Mouse (Mus musculus): ENCODE data around the gene Des. TPM values are rescaled to one million over a fixed set of nuclear protein-coding genes. Genes with fewer than 3 reads are reported as not detected.

Des gene
- 1,000 to 10,000 TPM; 2,035 to 2,198 TPM for total RNA-seq (2021)
- long read RNA-seq, experiment 1, transcript Des-201 (9 exons, 3,028 nt) = major isoform, 3,247 of 4,193 reads
- long read RNA-seq, experiment 1, partial matches to known transcripts = 917 of 4,193 reads
- long read RNA-seq, experiment 1, other reads (novel, unspliced or antisense) = 29 of 4,193 reads
- long read RNA-seq, experiment 2, transcript Des-201 (9 exons, 3,028 nt) = major isoform, 4,497 of 5,740 reads
- long read RNA-seq, experiment 2, partial matches to known transcripts = 87 of 5,740 reads
- long read RNA-seq, experiment 2, other reads (novel, unspliced or antisense) = 1,156 of 5,740 reads

DNA sequence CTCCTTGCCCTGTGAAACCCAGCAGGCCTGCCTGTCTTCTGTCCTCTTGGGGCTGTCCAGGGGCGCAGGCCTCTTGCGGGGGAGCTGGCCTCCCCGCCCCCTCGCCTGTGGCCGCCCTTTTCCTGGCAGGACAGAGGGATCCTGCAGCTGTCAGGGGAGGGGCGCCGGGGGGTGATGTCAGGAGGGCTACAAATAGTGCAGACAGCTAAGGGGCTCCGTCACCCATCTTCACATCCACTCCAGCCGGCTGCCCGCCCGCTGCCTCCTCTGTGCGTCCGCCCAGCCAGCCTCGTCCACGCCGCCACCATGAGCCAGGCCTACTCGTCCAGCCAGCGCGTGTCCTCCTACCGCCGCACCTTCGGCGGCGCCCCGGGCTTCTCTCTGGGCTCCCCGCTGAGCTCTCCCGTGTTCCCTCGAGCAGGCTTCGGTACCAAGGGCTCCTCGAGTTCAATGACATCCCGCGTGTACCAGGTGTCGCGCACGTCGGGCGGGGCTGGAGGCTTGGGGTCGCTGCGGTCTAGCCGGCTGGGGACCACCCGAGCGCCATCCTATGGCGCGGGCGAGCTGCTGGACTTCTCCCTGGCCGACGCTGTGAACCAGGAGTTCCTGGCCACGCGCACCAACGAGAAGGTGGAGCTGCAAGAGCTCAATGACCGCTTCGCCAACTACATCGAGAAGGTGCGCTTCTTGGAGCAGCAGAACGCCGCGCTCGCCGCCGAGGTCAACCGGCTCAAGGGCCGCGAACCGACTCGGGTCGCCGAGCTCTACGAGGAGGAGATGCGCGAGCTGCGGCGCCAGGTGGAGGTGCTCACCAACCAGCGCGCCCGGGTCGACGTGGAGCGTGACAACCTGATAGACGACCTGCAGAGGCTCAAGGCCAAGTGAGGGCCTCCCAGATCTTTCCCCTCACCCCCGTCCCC lies at the start of gene Des:
Gene Des, plus strand, starts transcription at position 218 of the 920 bp plus-strand sequence.
- TF ChIP-seq CTCF (IDR thresholded peaks at IDR 0.05) = no peak
- intact Hi-C loops (cut with DNase I) = no loop called here
- Histone ChIP-seq H3K4me3 (peak within 1 kb of the TSS; percentile 89), H3K27ac (peak within 1 kb of the TSS; percentile 99)
- DNase-seq = peak; percentile 97

DNA sequence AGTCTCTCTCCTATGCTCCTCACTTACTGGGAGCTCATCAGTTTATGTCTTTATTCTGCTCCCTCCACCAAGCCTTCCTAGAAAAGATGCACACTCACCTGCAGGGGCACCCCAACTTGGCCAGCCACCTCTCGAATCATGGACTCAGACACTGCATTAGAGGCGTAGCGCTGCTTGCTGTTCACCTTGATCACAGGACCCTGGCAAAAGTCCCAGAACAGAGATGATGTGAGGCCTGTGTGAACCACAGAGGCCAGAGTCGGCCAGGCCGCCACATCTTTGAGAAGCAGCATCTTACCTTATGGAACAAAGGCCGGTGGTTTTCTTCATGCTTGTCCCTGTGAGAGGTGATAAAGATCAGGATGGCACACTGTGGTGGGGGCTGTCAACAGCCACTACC lies 48.4 kb upstream of the Des start:
- no peak for TF ChIP-seq CTCF (IDR thresholded peaks at IDR 0.05)
- Histone ChIP-seq H3K27ac (no peak overlapping the region), H3K4me3 (no peak overlapping the region)
- no peak for DNase-seq
- intact Hi-C loops (cut with DNase I) = loop anchor here (10.0 kb wide), 1 partner anchor 917 kb away; the partner anchor contains the start of gene Ctdsp1

DNA sequence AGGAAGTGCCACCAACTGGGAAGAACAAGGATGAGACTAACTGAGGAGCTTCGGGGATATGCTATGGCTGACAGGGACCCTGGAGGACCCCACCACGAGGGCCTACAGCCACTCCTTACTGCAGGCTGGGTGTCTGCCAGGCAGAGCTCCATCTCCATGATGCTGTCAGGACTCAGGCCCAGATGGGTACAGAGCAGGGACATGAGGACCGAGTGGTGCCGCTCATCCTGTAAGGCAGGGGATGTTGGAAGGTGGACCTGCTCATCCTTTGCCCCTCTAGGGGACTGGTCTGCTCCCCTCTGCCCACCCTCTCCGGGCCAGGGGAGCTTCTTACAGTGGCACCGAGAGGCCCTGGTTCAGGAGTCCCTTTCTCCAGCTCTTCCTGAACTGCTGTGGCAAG lies 45.1 kb upstream of the Des start:
- intact Hi-C loops (cut with DNase I) = loop anchor here (5.0 to 10.0 kb wide), 3 partner anchors 63 to 920 kb away; partner anchors contain the start of genes Bcs1l, Ctdsp1 and Zfp142

DNA sequence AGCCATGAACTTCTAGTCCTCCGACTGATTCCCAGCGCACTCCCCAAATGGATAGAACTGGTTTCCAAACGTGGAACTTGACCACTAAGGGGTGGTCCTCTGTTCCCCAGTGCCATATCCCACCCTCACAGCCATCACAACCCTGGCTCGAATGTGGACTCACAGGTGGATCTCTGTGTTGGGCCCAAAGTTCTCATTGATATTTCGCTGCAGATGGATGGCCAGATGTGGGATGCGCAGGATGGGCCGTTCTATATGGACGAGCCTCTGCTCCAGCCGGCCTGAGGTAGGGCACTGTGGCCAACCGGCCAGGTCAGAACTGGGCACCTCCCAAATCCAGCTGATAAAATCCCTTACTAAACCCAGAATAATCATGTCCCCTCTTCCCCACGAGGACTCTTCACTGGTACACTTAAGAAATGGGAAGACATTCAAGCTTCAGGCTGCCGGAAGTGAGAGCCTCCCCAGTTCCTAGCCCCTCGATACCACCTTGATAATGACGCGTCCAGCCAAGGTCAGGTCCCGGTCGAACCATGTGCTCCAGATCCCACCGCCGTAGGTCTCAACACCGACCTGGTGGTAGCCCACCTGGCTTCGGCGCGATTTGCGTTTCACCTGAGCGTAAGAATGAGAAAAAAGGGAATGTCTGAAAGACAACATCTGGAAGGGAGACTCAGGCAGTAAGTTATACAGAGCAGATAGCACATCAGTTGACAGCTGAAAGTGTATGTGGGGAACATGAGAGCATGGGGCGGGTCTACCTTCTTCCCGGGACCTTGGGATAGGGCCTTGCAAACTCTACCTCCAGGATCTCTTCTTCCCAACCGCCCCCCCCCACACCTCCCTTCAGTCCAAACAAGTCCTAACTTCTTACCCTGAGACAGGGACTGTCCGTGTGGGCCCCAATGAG lies 44.4 kb upstream of the Des start:
- DNase-seq = no peak
- intact Hi-C loops (cut with DNase I) = loop anchor here (5.0 to 10.0 kb wide), 3 partner anchors 63 to 921 kb away; partner anchors contain the start of genes Bcs1l, Ctdsp1 and Zfp142

More for the DNA sequence above, 45.1 kb upstream of the Des start:
- H3K4me3 ChIP-seq = no peak overlapping the region
- no peak for TF ChIP-seq CTCF (IDR thresholded peaks at IDR 0.05)
- no peak overlapping the region for H3K27ac ChIP-seq
- no peak for DNase-seq

DNA sequence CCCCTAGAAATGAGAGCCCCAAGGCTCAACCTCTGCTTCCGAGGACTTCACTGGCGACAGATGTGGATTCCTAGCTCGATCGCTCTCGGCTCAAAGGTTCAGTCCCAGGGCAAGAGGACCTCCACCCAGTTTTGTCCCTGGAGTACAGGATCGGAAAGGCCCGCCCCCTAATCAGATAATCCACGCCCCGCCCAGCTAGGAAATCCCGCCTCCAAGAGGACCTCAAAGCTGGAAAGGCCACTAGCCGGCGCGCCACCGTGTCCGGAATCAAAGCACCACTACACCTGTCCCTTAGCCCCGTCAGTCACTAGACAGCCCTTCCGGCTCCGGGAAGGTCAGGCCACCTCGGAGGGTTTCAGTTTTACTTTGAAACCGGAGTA lies 43.3 kb upstream of the Des start:
- peak overlapping the region; percentile 97 for H3K4me3 ChIP-seq
- H3K27ac ChIP-seq = peak overlapping the region; percentile 100
- TF ChIP-seq CTCF (IDR thresholded peaks at IDR 0.05) = peak; percentile 37; the same call in 1 of the 2 replicates
- intact Hi-C loops (cut with DNase I) = loop anchor here (5.0 to 10.0 kb wide), 3 partner anchors 65 to 922 kb away; partner anchors contain the start of genes Bcs1l, Ctdsp1 and Zfp142
- DNase-seq = peak; percentile 92

More for the DNA sequence above, 44.4 kb upstream of the Des start:
- Histone ChIP-seq H3K27ac (peak overlapping the region; percentile 100), H3K4me3 (peak overlapping the region; percentile 97)
- no peak for TF ChIP-seq CTCF (IDR thresholded peaks at IDR 0.05)

DNA sequence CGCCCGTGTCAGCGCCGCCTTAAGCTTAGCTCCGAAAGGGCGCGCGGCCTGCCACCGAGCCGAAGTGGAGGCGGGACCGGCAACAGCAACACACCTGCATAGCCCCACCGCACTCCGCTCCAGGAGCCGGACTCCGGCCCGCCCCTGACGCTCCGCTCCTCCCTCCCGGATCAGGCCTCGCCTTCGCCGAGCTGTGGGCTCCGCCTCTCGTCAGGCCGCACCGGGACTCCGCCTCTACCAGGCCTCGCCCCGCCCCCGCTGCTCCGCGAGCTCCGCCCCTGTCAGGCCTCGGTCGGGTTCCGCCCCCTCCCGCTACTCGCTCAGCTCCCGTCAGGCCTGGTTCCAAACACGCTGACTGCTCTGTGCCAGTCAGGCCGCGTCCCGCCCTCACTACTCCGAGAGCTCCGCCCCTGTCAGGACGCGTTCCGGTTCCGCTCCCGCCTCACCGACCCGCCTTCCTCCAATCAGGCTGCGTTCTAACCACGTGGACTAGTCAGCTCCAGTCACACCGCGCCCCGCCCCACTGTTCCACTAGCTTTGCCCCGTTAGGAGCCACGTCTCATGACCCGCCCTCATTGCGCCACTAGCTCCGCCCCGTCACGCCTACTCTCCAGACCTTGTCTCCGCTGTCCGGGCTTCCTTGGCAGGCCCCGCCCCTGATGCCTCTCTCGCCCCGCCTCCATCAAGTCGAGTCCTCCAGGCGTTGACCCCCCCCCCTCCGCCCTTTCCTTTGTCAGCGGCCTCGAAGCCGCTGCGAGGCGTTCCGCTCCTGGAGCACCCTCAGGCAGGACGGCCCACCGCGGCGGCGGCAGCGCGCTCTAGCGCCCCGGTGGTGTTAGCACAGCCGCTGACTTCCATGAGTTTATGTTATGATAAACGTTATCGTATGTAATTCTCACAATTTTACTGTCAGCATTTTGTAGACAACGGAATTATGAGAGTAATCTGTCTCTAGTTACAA lies 42.6 kb upstream of the Des start, which contains the start of gene Dnpep:
Gene Dnpep, minus strand, starts transcription at position 750 of the 961 bp plus-strand sequence.
- TF ChIP-seq CTCF (IDR thresholded peaks at IDR 0.05) = peak; percentile 73
- peak; percentile 100 for DNase-seq
- Histone ChIP-seq H3K27ac (peak within 1 kb of the TSS; percentile 100), H3K4me3 (peak within 1 kb of the TSS; percentile 97)
- intact Hi-C loops (cut with DNase I) = loop anchor here (5.0 to 10.0 kb wide), 3 partner anchors 65 to 923 kb away; partner anchors contain the start of genes Bcs1l, Ctdsp1 and Zfp142

DNA sequence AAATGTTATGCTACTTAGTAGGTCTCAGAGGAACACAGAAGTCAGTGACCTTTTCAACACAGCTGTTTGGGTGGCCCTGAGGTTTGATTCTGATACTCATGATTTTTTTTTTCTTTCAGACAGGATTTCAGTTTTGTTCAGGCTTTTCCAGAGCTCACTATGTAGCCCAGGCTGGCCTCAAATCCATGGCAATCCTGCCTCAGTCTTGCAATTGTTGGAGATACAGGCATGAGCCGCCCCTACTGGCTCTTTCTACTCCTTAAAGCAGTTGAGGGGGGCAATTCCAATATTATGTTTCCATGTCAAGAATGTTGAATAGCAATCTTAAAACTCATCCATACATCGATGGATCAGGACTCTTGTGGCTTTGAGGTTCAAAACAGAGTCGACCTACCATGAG lies 41.8 kb upstream of the Des start:
- no peak for DNase-seq
- TF ChIP-seq CTCF (IDR thresholded peaks at IDR 0.05) = no peak
- intact Hi-C loops (cut with DNase I) = loop anchor here (5.0 to 10.0 kb wide), 3 partner anchors 66 to 924 kb away; partner anchors contain the start of genes Bcs1l, Ctdsp1 and Zfp142
- peak overlapping the region; percentile 61 for H3K4me3 ChIP-seq
- H3K27ac ChIP-seq = peak overlapping the region; percentile 88

DNA sequence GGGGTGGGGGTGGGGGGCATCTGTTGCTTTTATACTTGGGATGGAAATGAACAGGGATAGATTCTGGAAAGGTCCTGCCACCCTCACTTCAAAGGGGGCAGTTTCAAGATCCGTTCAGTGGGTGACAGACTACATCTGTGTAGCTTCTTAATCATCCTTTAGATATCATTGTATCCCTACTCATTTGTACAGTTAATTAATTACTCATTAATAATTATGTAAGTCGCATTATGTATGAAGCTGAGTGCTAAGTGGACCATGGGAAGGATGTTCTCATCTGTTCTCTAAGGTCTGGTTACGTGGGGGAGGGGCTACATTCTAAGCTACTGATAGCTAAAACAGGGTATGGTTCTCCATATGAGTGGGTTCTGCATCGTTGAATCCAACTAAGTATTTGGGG lies 41.4 kb upstream of the Des start:
- Histone ChIP-seq H3K27ac (no peak overlapping the region), H3K4me3 (no peak overlapping the region)
- no peak for TF ChIP-seq CTCF (IDR thresholded peaks at IDR 0.05)
- no peak for DNase-seq
- intact Hi-C loops (cut with DNase I) = loop anchor here (5.0 to 10.0 kb wide), 3 partner anchors 66 to 924 kb away; partner anchors contain the start of genes Bcs1l, Ctdsp1 and Zfp142

DNA sequence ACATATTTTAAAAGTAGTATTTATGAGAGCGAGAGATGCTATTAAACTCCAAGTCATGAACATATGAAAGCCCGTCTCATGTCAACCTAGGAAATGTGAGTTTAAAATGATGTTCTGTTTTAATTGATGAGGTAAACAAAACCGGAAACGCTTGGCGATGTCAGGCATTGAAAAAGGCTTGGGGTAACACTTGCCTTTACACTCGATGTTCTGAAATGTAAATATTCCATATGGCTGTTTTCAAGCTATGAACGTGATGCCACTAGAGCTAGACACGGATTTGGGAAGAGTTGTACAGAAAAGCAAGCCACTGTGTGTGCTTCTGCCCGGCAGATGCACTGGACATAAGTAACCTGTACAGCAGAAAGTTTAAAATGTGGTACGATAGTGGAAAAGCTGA lies 41.0 kb upstream of the Des start:
- intact Hi-C loops (cut with DNase I) = loop anchor here (5.0 to 10.0 kb wide), 3 partner anchors 67 to 924 kb away; partner anchors contain the start of genes Bcs1l, Ctdsp1 and Zfp142
- no peak overlapping the region for H3K27ac ChIP-seq

DNA sequence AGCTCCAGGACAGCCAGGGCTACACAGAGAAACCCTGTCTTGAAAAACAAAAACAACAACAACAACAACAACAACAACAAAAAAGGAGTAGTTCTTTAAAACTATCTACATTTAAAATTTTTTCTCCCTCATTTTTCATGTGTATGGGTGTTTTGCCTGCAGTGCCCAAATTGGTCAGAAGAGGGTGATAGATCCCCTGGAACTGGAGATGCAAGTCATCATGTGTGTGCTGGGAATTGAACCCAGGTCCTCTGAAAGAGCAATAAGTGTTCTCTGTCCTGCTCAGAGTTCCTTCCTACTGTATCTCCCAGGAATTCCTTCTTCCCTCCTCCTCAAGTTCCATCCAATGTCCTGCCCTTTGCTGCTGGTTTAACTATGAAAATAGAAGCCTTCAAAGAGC lies 32.7 kb upstream of the Des start:
- no peak overlapping the region for H3K27ac ChIP-seq
- intact Hi-C loops (cut with DNase I) = no loop called here
- no peak overlapping the region for H3K4me3 ChIP-seq
- peak; percentile 6; the same call in 1 of the 2 replicates for TF ChIP-seq CTCF (IDR thresholded peaks at IDR 0.05)
- DNase-seq = no peak

More for the DNA sequence above, 41.0 kb upstream of the Des start:
- no peak overlapping the region for H3K4me3 ChIP-seq
- TF ChIP-seq CTCF (IDR thresholded peaks at IDR 0.05) = no peak
- DNase-seq = no peak
